Mouse (Mus musculus) heart, adult 18-20 months (tissue): Measurements from ENCODE around the gene Cabp4. TPM values are rescaled to one million over a fixed set of nuclear protein-coding genes. Genes with fewer than 3 reads are reported as not detected.
"Not testable (repeated sequence)": the region's sequence is repeated elsewhere in the genome, so short reads cannot be mapped to it uniquely, and the experiment has no call there.

Experiments used
- DNase-seq, 2 experiments: peaks; one replicate each; pipeline ENCODE4 v3.0.0; 2021 to 2022; ENCODE audit warnings: mixed read lengths in 1 of 2
- total RNA-seq, 2 experiments: library from RNA; stranded (reverse); gene quantifications; 2 replicates each; pipeline ENCODE4 v1.2.3; 2021

Gene Cabp4
- total RNA-seq, 2 experiments from 2014 or later = 0.12 to 0.13 TPM

GRCm38 (mm10) chr19:4147022-4147405 is 3.2 kb upstream of the Cabp4 start:
- peak in 1 of 2 experiments; percentile 57 for DNase-seq

GRCm38 (mm10) chr19:4146366-4147021 is 2.7 kb upstream of the Cabp4 start:
- no peak for DNase-seq

GRCm38 (mm10) chr19:4145936-4146335 is 2.1 kb upstream of the Cabp4 start:
- DNase-seq = no peak

GRCm38 (mm10) chr19:4144550-4145498 is 991 bp upstream of the Cabp4 start:
- peak; percentile 49 to 74 for DNase-seq

GRCm38 (mm10) chr19:4142416-4143173 is 1.2 kb downstream of the Cabp4 start:
- no peak for DNase-seq

- DNase-seq = no peak
Measured at GRCm38 (mm10) chr19:4140147-4140546, 3.7 kb downstream of the Cabp4 start.

GRCm38 (mm10) chr19:4139446-4139845 is 4.4 kb downstream of the Cabp4 start, which contains the start of gene Gpr152:
Gpr152 (plus strand) TSS chr19:4139787.
- no peak for DNase-seq

- no peak for DNase-seq
Measured at GRCm38 (mm10) chr19:4137913-4138312, 5.9 kb downstream of the Cabp4 start.

- DNase-seq = no peak
Measured at GRCm38 (mm10) chr19:4136463-4136862, 7.4 kb downstream of the Cabp4 start.

GRCm38 (mm10) chr19:4135963-4136345 is 7.9 kb downstream of the Cabp4 start:
- not testable (repeated sequence) for DNase-seq

GRCm38 (mm10) chr19:4135229-4135962 is 8.4 kb downstream of the Cabp4 start:
- DNase-seq = not testable (repeated sequence)

GRCm38 (mm10) chr19:4134354-4134753 is 9.5 kb downstream of the Cabp4 start:
- no peak for DNase-seq

- DNase-seq = no peak
Measured at GRCm38 (mm10) chr19:4131768-4132167, 12.1 kb downstream of the Cabp4 start.

GRCm38 (mm10) chr19:4131075-4131474 is 12.8 kb downstream of the Cabp4 start:
- no peak for DNase-seq

GRCm38 (mm10) chr19:4130106-4130505 is 13.7 kb downstream of the Cabp4 start:
- DNase-seq = no peak

- DNase-seq = no peak
Measured at GRCm38 (mm10) chr19:4129462-4129861, 14.4 kb downstream of the Cabp4 start.

- no peak for DNase-seq
Measured at GRCm38 (mm10) chr19:4126759-4127495, 16.9 kb downstream of the Cabp4 start.

- peak; percentile 98 to 99 for DNase-seq
Measured at GRCm38 (mm10) chr19:4125741-4126696, 17.8 kb downstream of the Cabp4 start, which contains the start of gene Aip. Aip (minus strand) TSS chr19:4125858.

GRCm38 (mm10) chr19:4125268-4125667 is 18.6 kb downstream of the Cabp4 start:
- peak in 1 of 2 experiments; percentile 44 for DNase-seq

GRCm38 (mm10) chr19:4124432-4124831 is 19.4 kb downstream of the Cabp4 start:
- DNase-seq = no peak
